Mouse (Mus musculus): ENCODE measurements at regions not wholly inside any gene's neighbourhood (a gene's known extent, or its start where the extent isn't known, plus 50 kb on each side); places are given as distances from the start of the nearest gene placed in this dataset.

DNA sequence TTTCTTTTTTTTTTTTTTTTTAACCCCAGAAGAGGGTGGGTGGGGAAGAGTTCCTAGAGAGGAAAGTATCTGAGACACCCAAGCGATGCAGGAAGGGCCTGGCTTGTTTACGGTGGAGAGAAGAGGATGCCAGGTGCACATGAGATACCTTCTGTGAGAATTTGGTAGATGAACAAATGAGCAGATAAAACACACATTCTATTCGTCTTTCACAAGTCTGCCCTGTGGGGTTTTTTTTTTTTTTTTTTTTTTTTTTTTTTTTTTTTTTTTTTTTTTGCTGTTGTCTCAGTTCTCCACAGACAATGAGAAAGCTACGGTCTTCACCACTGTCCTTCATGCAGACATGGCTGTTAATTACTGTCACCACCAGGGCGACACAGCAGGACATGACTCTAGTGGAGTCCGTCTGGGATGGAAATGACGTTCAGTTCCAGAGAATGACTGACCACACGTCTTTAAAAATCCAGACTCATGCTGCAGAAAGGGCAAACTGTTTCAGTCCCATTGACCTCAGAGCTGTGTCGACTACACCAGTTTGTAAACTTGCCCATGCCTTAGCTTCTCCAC is 278.3 kb downstream of the Lnpk start:
- TF ChIP-seq CTCF (IDR thresholded peaks at IDR 0.05; ENCODE audit: control insufficient read depth, insufficient read depth, low read length) (no peak), POLR2A (IDR thresholded peaks at IDR 0.05; ENCODE audit: borderline replicate concordance, control insufficient read depth, low read depth, low read length) (no peak)
- H3K4me1 ChIP-seq (ENCODE audit: control insufficient read depth, insufficient read depth, low read length), result no peaks in the 10 kb centered on the region
- H3K27ac ChIP-seq (ENCODE audit: control insufficient read depth, insufficient read depth, low read depth, low read length, poor library complexity), result no peak overlapping the region
- WGBS, result 27% methylated on average over 9 of the region's 9 CpGs
- H3K4me3 ChIP-seq (replicated peaks; ENCODE audit: control insufficient read depth, low read depth, low read length), result no peak overlapping the region

DNA sequence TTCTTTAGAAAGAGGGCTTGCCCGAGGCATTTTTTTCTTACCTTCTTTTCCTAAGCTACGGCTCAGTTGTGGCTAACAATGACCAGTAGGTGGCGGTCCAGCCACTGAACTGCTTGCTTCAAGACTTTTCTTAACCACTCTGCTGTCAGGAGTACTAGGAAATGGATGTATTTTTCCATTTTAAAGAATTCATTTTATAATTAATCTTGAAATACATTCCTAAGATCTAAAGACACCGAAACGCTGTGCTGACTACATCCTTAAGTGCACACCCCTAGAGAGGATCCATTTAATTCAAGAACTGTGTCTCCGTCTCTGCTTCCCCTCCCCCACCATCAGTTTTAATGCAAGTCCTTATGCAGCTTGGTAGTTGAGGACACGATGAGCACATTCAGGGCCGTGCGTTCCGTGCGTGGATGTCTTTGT is 278.9 kb downstream of the Lnpk start:
- WGBS, result 5% methylated on average over 11 of the region's 11 CpGs
- Histone ChIP-seq H3K4me3 (replicated peaks; ENCODE audit: control insufficient read depth, low read depth, low read length) (no peak overlapping the region), H3K4me1 (ENCODE audit: control insufficient read depth, insufficient read depth, low read length) (no peaks in the 10 kb centered on the region), H3K27ac (ENCODE audit: control insufficient read depth, insufficient read depth, low read depth, low read length, poor library complexity) (no peak overlapping the region)
- TF ChIP-seq CTCF (IDR thresholded peaks at IDR 0.05; ENCODE audit: control insufficient read depth, insufficient read depth, low read length) (no peak), POLR2A (IDR thresholded peaks at IDR 0.05; ENCODE audit: borderline replicate concordance, control insufficient read depth, low read depth, low read length) (no peak)

DNA sequence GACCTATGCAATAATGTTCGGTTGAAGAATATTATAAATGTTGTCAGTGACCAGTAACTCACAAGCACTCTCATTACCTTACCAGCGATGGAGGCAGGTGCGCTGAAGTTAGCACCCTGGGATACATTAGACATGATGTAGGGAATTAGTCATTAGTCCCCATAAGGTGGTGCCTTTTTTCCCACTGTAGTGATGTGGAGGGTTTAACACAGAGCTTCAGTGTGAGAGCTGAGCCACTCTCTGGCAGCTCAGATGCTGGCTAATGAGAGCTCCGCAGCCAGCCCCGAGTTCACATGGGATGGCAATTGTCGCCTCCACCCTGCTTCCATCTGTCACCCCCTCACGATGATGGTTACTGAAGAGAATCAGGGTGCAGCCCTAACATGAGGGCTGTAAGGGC is 286.6 kb downstream of the Lnpk start:
- no peak overlapping the region for H3K4me3 ChIP-seq (replicated peaks; ENCODE audit: control insufficient read depth, low read depth, low read length)
- H3K27ac ChIP-seq (ENCODE audit: control insufficient read depth, insufficient read depth, low read depth, low read length, poor library complexity), result no peak overlapping the region
- 81% methylated on average over 7 of the region's 7 CpGs for WGBS
- H3K4me1 ChIP-seq (ENCODE audit: control insufficient read depth, insufficient read depth, low read length), result no peaks in the 10 kb centered on the region
- TF ChIP-seq CTCF (IDR thresholded peaks at IDR 0.05; ENCODE audit: control insufficient read depth, insufficient read depth, low read length), result no peak
- no peak for TF ChIP-seq POLR2A (IDR thresholded peaks at IDR 0.05; ENCODE audit: borderline replicate concordance, control insufficient read depth, low read depth, low read length)

GRCm38 (mm10) chr2:74291416-74292396 is 287.5 kb downstream of the Lnpk start:
- Histone ChIP-seq H3K4me3 (replicated peaks; ENCODE audit: control insufficient read depth, low read depth, low read length) (no peak overlapping the region), H3K4me1 (ENCODE audit: control insufficient read depth, insufficient read depth, low read length) (no peaks in the 10 kb centered on the region), H3K27ac (ENCODE audit: control insufficient read depth, insufficient read depth, low read depth, low read length, poor library complexity) (no peak overlapping the region)
- no peak for TF ChIP-seq CTCF (IDR thresholded peaks at IDR 0.05; ENCODE audit: control insufficient read depth, insufficient read depth, low read length)
- TF ChIP-seq POLR2A (IDR thresholded peaks at IDR 0.05; ENCODE audit: borderline replicate concordance, control insufficient read depth, low read depth, low read length), result no peak
- 75% methylated on average over 8 of the region's 8 CpGs for WGBS

DNA sequence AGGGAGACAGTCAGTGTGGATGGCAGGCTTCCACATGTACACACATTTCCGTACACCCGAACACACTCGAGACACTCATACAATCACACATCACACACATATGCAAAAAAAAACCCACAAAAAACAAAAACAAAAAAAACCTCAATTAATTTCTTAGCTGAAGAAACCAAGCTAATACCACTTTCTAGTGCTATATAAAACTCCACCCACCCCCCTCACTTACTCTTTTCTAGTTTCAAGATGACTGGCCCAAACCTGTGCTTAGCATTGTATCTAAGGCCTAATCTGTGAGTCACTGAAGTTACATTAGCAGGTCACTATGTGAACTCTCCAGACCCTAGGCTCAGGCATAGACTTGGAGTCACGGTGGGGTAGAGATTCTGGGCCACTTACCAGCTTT is 293.6 kb downstream of the Lnpk start:
- no peak for TF ChIP-seq POLR2A (IDR thresholded peaks at IDR 0.05; ENCODE audit: borderline replicate concordance, control insufficient read depth, low read depth, low read length)
- TF ChIP-seq CTCF (IDR thresholded peaks at IDR 0.05; ENCODE audit: control insufficient read depth, insufficient read depth, low read length), result no peak
- 86% methylated on average over 4 of the region's 4 CpGs for WGBS
- H3K4me3 ChIP-seq (replicated peaks; ENCODE audit: control insufficient read depth, low read depth, low read length), result no peak overlapping the region
- no peaks in the 10 kb centered on the region for H3K4me1 ChIP-seq (ENCODE audit: control insufficient read depth, insufficient read depth, low read length)
- no peak overlapping the region for H3K27ac ChIP-seq (ENCODE audit: control insufficient read depth, insufficient read depth, low read depth, low read length, poor library complexity)

- TF ChIP-seq CTCF (IDR thresholded peaks at IDR 0.05; ENCODE audit: control insufficient read depth, insufficient read depth, low read length) (no peak), POLR2A (IDR thresholded peaks at IDR 0.05; ENCODE audit: borderline replicate concordance, control insufficient read depth, low read depth, low read length) (no peak)
- no peak overlapping the region for H3K4me3 ChIP-seq (replicated peaks; ENCODE audit: control insufficient read depth, low read depth, low read length)
- WGBS, result 65% methylated on average over 6 of the region's 6 CpGs
- no peak overlapping the region for H3K27ac ChIP-seq (ENCODE audit: control insufficient read depth, insufficient read depth, low read depth, low read length, poor library complexity)
- H3K4me1 ChIP-seq (ENCODE audit: control insufficient read depth, insufficient read depth, low read length), result no peaks in the 10 kb centered on the region
Observed at GRCm38 (mm10) chr2:74264963-74265362, 314.3 kb downstream of the Lnpk start.

DNA sequence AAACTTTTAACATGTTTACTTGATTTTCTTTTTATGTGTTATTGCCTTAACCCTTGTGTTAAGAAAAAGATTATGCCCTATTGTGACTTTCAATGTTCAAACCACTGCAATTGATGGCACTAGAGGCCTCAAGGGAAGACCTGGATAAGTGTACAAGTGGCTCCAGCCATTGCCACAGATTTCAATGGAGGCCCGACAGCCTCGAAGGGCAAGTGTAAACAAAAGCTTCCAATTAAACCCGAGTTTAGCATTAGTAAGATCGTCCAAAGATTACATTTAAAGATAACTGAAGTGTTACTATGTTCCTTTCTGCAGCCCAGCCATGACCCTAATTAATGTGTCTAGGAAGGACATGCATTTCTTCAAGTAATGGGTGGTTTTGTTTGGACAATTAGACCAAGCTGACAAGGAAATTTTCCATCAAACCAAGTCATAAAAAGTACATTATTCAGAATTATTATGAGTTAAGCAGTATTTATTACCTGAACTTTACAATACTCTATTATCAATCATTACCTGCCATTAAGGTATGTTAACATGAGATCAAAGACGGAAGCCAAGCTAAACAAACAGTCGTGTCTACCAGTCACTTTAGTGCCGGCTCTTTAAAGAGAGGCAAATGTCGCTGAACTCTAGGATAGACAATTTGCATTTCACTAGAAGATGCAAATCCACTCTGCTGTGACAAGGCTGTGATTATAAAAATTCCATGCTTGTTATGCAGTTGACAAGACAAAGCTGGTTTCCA is 322.0 kb downstream of the Lnpk start:
- H3K4me3 ChIP-seq (replicated peaks; ENCODE audit: control insufficient read depth, low read depth, low read length), result no peak overlapping the region
- no peak overlapping the region for H3K27ac ChIP-seq (ENCODE audit: control insufficient read depth, insufficient read depth, low read depth, low read length, poor library complexity)
- TF ChIP-seq POLR2A (IDR thresholded peaks at IDR 0.05; ENCODE audit: borderline replicate concordance, control insufficient read depth, low read depth, low read length), result no peak
- no peak for TF ChIP-seq CTCF (IDR thresholded peaks at IDR 0.05; ENCODE audit: control insufficient read depth, insufficient read depth, low read length)
- WGBS, result 39% methylated on average over 8 of the region's 8 CpGs
- no peaks in the 10 kb centered on the region for H3K4me1 ChIP-seq (ENCODE audit: control insufficient read depth, insufficient read depth, low read length)

GRCm38 (mm10) chr2:74247521-74247920 is 331.7 kb downstream of the Lnpk start:
- Histone ChIP-seq H3K4me3 (replicated peaks; ENCODE audit: control insufficient read depth, low read depth, low read length) (no peak overlapping the region), H3K4me1 (ENCODE audit: control insufficient read depth, insufficient read depth, low read length) (no peaks in the 10 kb centered on the region), H3K27ac (ENCODE audit: control insufficient read depth, insufficient read depth, low read depth, low read length, poor library complexity) (no peak overlapping the region)
- 83% methylated on average over 3 of the region's 3 CpGs for WGBS
- TF ChIP-seq CTCF (IDR thresholded peaks at IDR 0.05; ENCODE audit: control insufficient read depth, insufficient read depth, low read length) (no peak), POLR2A (IDR thresholded peaks at IDR 0.05; ENCODE audit: borderline replicate concordance, control insufficient read depth, low read depth, low read length) (no peak)

Data from bone marrow, adult 2 months (tissue).